In genomic region chr13:91072351-91072750, GRCm38 (mm10) we compare ENCODE assay signal across 27 mouse cellular contexts.
DNase-seq lines count a peak whose midpoint lies in the region; TF ChIP-seq lines count a peak whose summit lies in the region.
"Had no signal": no experiment of that assay in that cellular context is flagged by ENCODE, and none has a peak within 500 bp of the region (broad histone marks: within the 10 kb centered on the region; RNA-seq: fewer than 3 reads in every experiment).

No protein-coding gene starts in this region.

- no peak overlapping the region for H3K4me3 ChIP-seq in left cerebral cortex, adult 2 months
- H3K4me3 ChIP-seq: embryonic facial prominence, embryonic 10.5 days; embryonic facial prominence, embryonic 13.5 days; erythroblast, embryonic 14.5 days; forebrain, embryonic 12.5 days; forebrain, embryonic 15.5 days; heart, adult 2 months; heart, embryonic 10.5 days; heart, embryonic 13.5 days had no signal

- no peak overlapping the region for H3K27ac ChIP-seq in left cerebral cortex, adult 2 months
- H3K27ac ChIP-seq: embryonic facial prominence, embryonic 10.5 days; embryonic facial prominence, embryonic 13.5 days; forebrain, embryonic 12.5 days; forebrain, embryonic 15.5 days; heart, adult 2 months; heart, embryonic 10.5 days; heart, embryonic 13.5 days; hindbrain, embryonic 14.5 days; hindbrain, postnatal 0 days had no signal

- TF ChIP-seq CTCF in left cerebral cortex, adult 2 months (IDR thresholded peaks at IDR 0.05) = peak; percentile 32

- intact Hi-C loops in left cerebral cortex, adult 2 months (cut with DNase I) = no loop called here
- intact Hi-C loops in left cerebral cortex, postnatal 10 days (cut with DNase I) = no loop called here

- DNase-seq in layer of hippocampus, adult 18-20 months (ENCODE audit: low spot score in 2 of 2) = peak; percentile 17 to 51
- no peak for DNase-seq in layer of hippocampus, postnatal 36 days
- DNase-seq in left cerebral cortex, adult 2 months (ENCODE audit: extremely low spot score in 1 of 2, low spot score in 2 of 2) = no peak
- DNase-seq in left cerebral cortex, postnatal 10 days (ENCODE audit: extremely low spot score in 1 of 2, low spot score in 2 of 2) = no peak
- DNase-seq in brain, adult 2 months (ENCODE audit: low read depth, low spot score) = peak; percentile 81
- peak; percentile 69 for DNase-seq in telencephalon, adult 2 months (ENCODE audit: low read depth, low spot score)
- DNase-seq: adrenal gland, adult 2 months; adrenal gland, postnatal 14 days; cerebellum, adult 11-12 months; cerebellum, adult 8-10 months; cerebellum, postnatal 10 days; cerebellum, postnatal 36 days; embryo, embryonic 11 days; gastrocnemius, postnatal 10 days; gastrocnemius, postnatal 36 days; heart, adult 2 months; heart, postnatal 14 days; heart, postnatal 4 days had no signal

Comparison
In these comparisons a context has a peak if more than half of its experiments do, and no peak if none do; other contexts are left out.
1. DNase-seq: peak in layer of hippocampus, adult 18-20 months (2 of 2), brain, adult 2 months (single experiment) and telencephalon, adult 2 months (single experiment); none in layer of hippocampus, postnatal 36 days (0 of 2), left cerebral cortex, adult 2 months (0 of 2) and left cerebral cortex, postnatal 10 days (0 of 2).